Mouse (Mus musculus): ENCODE measurements at regions not wholly inside any gene's neighbourhood (a gene's known extent, or its start where the extent isn't known, plus 50 kb on each side); places are given as distances from the start of the nearest gene placed in this dataset.
"Not testable (repeated sequence)": the region's sequence is repeated elsewhere in the genome, so short reads cannot be mapped to it uniquely, and the experiment has no call there.

GRCm38 (mm10) chrX:93888480-93888879 lies 56.5 kb upstream of the Pdk3 start:
- in situ Hi-C loops (cut with MboI; ENCODE audit: low pct_unique_long_range_greater_than_20kb in 1 of 2, low sequenced_read_pairs in 2 of 2, unreplicated experiment in 1 of 2) = loop anchor here in 1 of 2 experiments (25.0 kb wide), 1 partner anchor 101 kb away; no protein-coding TSS in a partner anchor

GRCm38 (mm10) chrX:93888966-93889365 lies 57.0 kb upstream of the Pdk3 start:
- in situ Hi-C loops (cut with MboI; ENCODE audit: low pct_unique_long_range_greater_than_20kb in 1 of 2, low sequenced_read_pairs in 2 of 2, unreplicated experiment in 1 of 2) = loop anchor here in 1 of 2 experiments (25.0 kb wide), 1 partner anchor 102 kb away; no protein-coding TSS in a partner anchor

DNA sequence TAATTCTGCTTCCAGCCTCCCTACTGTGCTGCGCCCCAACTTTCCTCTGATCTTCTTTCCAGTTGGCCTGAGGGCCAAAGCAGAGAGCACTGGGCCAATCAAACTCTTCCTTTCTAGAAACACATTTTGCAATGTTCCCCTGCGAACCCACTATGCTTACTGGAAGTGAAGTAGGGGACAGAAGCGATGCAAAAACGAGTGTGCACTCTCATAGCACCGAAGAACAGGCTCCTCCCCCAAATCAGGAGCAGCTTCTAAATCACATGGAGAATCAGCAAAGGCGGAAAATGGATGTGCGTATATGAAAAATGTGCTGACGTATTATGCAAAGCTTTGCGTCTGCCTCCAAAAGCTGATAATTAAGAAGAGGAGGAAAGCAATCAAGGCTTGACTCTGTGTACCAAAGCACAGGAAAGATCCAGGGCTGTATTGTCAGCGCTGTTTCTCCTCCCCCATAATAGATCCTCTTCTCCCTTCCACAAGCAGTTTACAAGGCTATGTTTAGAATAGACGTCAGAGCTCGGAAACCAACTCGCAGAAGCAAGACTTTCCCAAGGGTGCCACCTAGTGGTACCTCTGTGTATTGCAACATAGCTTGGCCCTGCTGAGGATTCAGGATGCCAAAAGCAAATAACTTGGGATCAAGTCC lies 57.5 kb upstream of the Pdk3 start:
- in situ Hi-C loops (cut with MboI; ENCODE audit: low pct_unique_long_range_greater_than_20kb in 1 of 2, low sequenced_read_pairs in 2 of 2, unreplicated experiment in 1 of 2) = loop anchor here (5.0 to 25.0 kb wide), 2 partner anchors 92 to 102 kb away; no protein-coding TSS in a partner anchor

DNA sequence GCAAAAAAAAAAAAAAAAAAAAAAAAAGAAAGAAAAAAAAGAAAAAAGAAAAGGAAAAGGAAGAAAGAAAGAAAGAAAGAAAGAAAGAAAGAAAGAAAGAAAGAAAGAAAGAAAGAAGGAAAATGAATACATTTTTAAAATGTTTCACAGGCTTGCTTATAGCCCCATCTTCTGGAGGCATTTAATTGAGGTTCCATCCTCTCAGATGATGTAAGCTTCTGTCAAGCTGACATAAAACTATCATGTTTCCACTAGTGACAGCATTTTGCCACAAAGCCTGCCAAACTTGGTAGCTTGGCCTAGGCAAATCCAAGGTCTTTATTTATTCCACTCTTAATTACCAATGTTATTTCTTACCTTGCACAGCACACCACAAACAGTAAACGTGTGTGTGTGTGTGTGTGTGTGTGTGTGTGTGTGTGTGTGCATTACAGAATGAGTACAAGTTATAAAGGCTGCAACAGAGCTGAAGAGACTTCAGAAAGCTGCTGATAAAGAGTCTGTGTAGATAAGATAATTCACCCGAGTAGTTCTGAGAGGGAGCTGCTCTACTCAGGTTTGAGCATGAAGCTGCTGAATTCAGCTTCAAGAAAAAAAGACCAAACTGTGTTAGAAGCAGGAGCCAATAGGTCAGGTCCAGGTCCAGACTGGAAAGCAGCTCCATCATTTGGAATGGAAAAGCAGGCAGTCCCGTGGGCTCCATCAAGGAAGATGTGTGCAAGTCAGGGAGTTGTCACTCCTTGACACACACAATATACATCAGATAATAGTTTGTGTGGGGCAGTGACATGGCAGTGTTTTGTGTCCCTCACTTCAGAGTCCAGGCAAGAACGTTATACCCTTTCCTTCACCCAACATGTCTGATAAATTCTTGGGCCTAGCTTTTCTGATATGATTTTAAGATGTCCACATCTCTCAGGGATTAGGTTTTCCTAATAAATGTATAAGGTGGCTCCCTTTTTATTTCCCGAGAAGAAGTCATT lies 65.1 kb upstream of the Pdk3 start:
- in situ Hi-C loops (cut with MboI; ENCODE audit: low pct_unique_long_range_greater_than_20kb in 1 of 2, low sequenced_read_pairs in 2 of 2, unreplicated experiment in 1 of 2) = loop anchor here in 1 of 2 experiments (25.0 kb wide), 1 partner anchor 110 kb away; no protein-coding TSS in a partner anchor

GRCm38 (mm10) chrX:93903209-93903608 lies 65.2 kb upstream of the AU015836 start:
- in situ Hi-C loops (cut with MboI; ENCODE audit: low pct_unique_long_range_greater_than_20kb in 1 of 2, low sequenced_read_pairs in 2 of 2, unreplicated experiment in 1 of 2) = no loop called here

GRCm38 (mm10) chrX:93905531-93905930 lies 62.9 kb upstream of the AU015836 start:
- in situ Hi-C loops (cut with MboI; ENCODE audit: low pct_unique_long_range_greater_than_20kb in 1 of 2, low sequenced_read_pairs in 2 of 2, unreplicated experiment in 1 of 2) = no loop called here

DNA sequence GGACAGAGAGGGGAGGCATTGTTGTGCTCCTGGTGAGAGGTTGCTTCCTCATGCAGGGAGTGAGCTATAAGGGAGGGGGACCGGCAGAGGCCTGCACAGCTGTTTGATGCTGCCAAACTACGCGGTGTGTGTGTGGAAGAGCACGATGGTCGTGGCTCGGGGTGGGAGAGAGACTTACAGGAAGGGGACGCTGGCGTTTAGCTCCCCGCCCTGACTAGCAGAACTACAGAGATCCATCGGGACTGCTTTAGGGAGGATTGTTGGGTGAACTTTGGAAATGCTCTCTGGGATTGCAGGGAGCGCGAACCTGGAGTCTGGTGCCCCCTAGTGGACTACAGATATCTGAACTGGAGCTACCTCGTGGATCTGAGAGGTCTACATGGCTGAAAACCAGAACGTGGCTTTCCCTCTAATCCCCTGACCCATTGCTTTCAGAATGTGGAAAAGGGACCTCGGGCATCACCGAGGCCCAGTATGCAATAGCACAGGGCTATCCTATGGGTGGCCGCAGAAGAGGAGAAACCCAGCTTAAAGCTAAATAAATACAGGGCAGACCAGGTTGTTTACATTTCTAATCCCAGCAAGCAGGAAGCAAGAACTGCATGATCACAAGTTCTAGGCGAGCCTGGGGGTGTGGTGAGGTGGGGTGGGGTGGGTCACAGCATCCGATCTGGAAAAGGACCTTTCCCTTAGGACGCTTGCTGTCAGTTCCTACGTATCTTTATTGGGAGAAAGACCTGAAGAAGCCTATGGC lies 57.2 kb upstream of the AU015836 start:
- in situ Hi-C loops (cut with MboI; ENCODE audit: low pct_unique_long_range_greater_than_20kb in 1 of 2, low sequenced_read_pairs in 2 of 2, unreplicated experiment in 1 of 2) = no loop called here

- in situ Hi-C loops (cut with MboI; ENCODE audit: low pct_unique_long_range_greater_than_20kb in 1 of 2, low sequenced_read_pairs in 2 of 2, unreplicated experiment in 1 of 2) = no loop called here
Measured at GRCm38 (mm10) chrX:93915548-93915947, 52.9 kb upstream of the AU015836 start.

DNA sequence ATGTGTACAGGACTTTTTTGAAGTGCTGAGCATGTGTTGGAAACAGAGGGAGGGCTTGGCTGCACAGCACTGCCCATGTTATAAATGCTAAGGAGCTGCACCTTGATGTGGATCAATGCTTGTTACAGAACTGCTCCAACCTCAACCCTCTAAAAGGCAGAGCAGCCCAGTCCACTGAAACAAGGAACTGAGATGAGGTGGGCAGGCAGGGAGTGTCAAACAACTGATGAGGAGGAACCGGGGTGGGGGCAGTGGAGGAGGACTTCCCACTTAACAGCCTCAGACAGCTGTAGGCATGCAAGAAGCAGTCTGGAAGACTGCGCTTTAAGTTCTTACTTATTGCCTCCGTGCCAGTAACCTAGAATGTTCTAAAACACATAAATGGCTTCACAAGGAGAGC lies 51.1 kb upstream of the AU015836 start:
- in situ Hi-C loops (cut with MboI; ENCODE audit: low pct_unique_long_range_greater_than_20kb in 1 of 2, low sequenced_read_pairs in 2 of 2, unreplicated experiment in 1 of 2) = not testable (repeated sequence)

Data from mouse embryonic stem cell (cell line).